Mouse (Mus musculus) erythroblast, embryonic 14.5 days (primary cell): Measurements from ENCODE around the gene Nup98. TPM values are rescaled to one million over a fixed set of nuclear protein-coding genes. Genes with fewer than 3 reads are reported as not detected.

ENCODE experiments used
- H3K27me3 ChIP-seq: 2 replicates; pipeline ENCODE4 v1.6.1; 2012; ENCODE audit warnings: inconsistent platforms; ENCODE audit not compliant: control insufficient read depth
- H3K36me3 ChIP-seq: 2 replicates; pipeline ENCODE4 v1.6.1; 2012; ENCODE audit warnings: mild to moderate bottlenecking, inconsistent platforms; ENCODE audit not compliant: control insufficient read depth
- H3K4me1 ChIP-seq: 2 replicates; pipeline ENCODE4 v1.6.1; 2012; ENCODE audit warnings: inconsistent platforms; ENCODE audit not compliant: control insufficient read depth
- H3K4me3 ChIP-seq: replicated peaks from 2 replicates; pipeline ENCODE3; 2012; ENCODE audit warnings: moderate library complexity, mild to moderate bottlenecking, inconsistent platforms
- H3K9me3 ChIP-seq: 2 replicates; pipeline ENCODE4 v1.6.1; 2012; ENCODE audit warnings: low read length, inconsistent platforms, mixed read lengths; ENCODE audit not compliant: control insufficient read depth
- GATA1 ChIP-seq: IDR thresholded peaks from 2 replicates; pipeline ENCODE4 v1.6.1; 2012; ENCODE audit warnings: low read length, inconsistent platforms, mixed read lengths
- TAL1 ChIP-seq: IDR thresholded peaks from 3 replicates; pipeline ENCODE4 v1.6.1; 2012; ENCODE audit warnings: low read length, inconsistent platforms, mixed read lengths
- polyA plus RNA-seq: library from polyadenylated mRNA; stranded (reverse); fragments of >175 nt; gene quantifications from 2 replicates; pipeline ENCODE4 v1.2.3, GENCODE M21; 2012

The Nup98 gene
- polyA plus RNA-seq, 1 experiment, result 0.17 TPM

GRCm38 (mm10) chr7:102248691-102249404 lies 38.9 kb upstream of the Nup98 start:
- Histone ChIP-seq H3K27me3 (no peaks in the 10 kb centered on the region), H3K36me3 (peaks cover 40% of the 10 kb centered on the region), H3K4me1 (peaks cover 89% of the 10 kb centered on the region), H3K4me3 (peak overlapping the region; percentile 86), H3K9me3 (no peaks in the 10 kb centered on the region)
- no peak for TF ChIP-seq TAL1
- TF ChIP-seq GATA1, result peak; percentile 48; the same call in 1 of the 2 replicates

- TF ChIP-seq GATA1 (no peak), TAL1 (no peak)
- Histone ChIP-seq H3K4me1 (peaks cover 94% of the 10 kb centered on the region), H3K4me3 (peak overlapping the region; percentile 86), H3K9me3 (no peaks in the 10 kb centered on the region), H3K27me3 (no peaks in the 10 kb centered on the region), H3K36me3 (peaks cover 56% of the 10 kb centered on the region)
Observed at GRCm38 (mm10) chr7:102246956-102247797, 37.2 kb upstream of the Nup98 start.

- TF ChIP-seq GATA1 (no peak), TAL1 (no peak)
- Histone ChIP-seq H3K27me3 (no peaks in the 10 kb centered on the region), H3K4me3 (peak overlapping the region; percentile 17), H3K36me3 (peaks cover 66% of the 10 kb centered on the region), H3K9me3 (no peaks in the 10 kb centered on the region), H3K4me1 (peaks cover 89% of the 10 kb centered on the region)
Observed at GRCm38 (mm10) chr7:102246265-102246664, 36.3 kb upstream of the Nup98 start.

GRCm38 (mm10) chr7:102245775-102246174 lies 35.8 kb upstream of the Nup98 start:
- peaks cover 84% of the 10 kb centered on the region for H3K4me1 ChIP-seq
- H3K27me3 ChIP-seq, result no peaks in the 10 kb centered on the region
- peak overlapping the region; percentile 17 for H3K4me3 ChIP-seq
- H3K36me3 ChIP-seq, result peaks cover 70% of the 10 kb centered on the region
- no peaks in the 10 kb centered on the region for H3K9me3 ChIP-seq
- no peak for TF ChIP-seq TAL1
- no peak for TF ChIP-seq GATA1

- Histone ChIP-seq H3K36me3 (peaks cover 79% of the 10 kb centered on the region), H3K4me3 (no peak overlapping the region)
Observed at GRCm38 (mm10) chr7:102244782-102245535, 35.0 kb upstream of the Nup98 start.

GRCm38 (mm10) chr7:102243870-102244269 lies 33.9 kb upstream of the Nup98 start:
- H3K27me3 ChIP-seq, result no peaks in the 10 kb centered on the region
- H3K4me3 ChIP-seq, result no peak overlapping the region
- peaks cover 72% of the 10 kb centered on the region for H3K4me1 ChIP-seq
- TF ChIP-seq GATA1 (no peak), TAL1 (no peak)
- H3K9me3 ChIP-seq, result no peaks in the 10 kb centered on the region
- H3K36me3 ChIP-seq, result peaks cover 90% of the 10 kb centered on the region

More at GRCm38 (mm10) chr7:102244782-102245535, 35.0 kb upstream of the Nup98 start:
- TF ChIP-seq GATA1 (no peak), TAL1 (no peak)
- no peaks in the 10 kb centered on the region for H3K9me3 ChIP-seq
- H3K27me3 ChIP-seq, result no peaks in the 10 kb centered on the region
- peaks cover 77% of the 10 kb centered on the region for H3K4me1 ChIP-seq

- Histone ChIP-seq H3K9me3 (no peaks in the 10 kb centered on the region), H3K4me1 (peaks cover 64% of the 10 kb centered on the region), H3K36me3 (peaks cover 97% of the 10 kb centered on the region), H3K27me3 (no peaks in the 10 kb centered on the region), H3K4me3 (no peak overlapping the region)
- TF ChIP-seq GATA1 (no peak), TAL1 (no peak)
Observed at GRCm38 (mm10) chr7:102242917-102243316, 32.9 kb upstream of the Nup98 start.

- peaks cover 58% of the 10 kb centered on the region for H3K4me1 ChIP-seq
- peaks cover 98% of the 10 kb centered on the region for H3K36me3 ChIP-seq
- no peaks in the 10 kb centered on the region for H3K27me3 ChIP-seq
- no peaks in the 10 kb centered on the region for H3K9me3 ChIP-seq
- TF ChIP-seq TAL1 (no peak), GATA1 (peak; percentile 1; the same call in 1 of the 2 replicates)
- no peak overlapping the region for H3K4me3 ChIP-seq
Observed at GRCm38 (mm10) chr7:102242371-102242770, 32.4 kb upstream of the Nup98 start.
